Mouse (Mus musculus) MEL (cell line): ENCODE measurements around the gene Usp54.

Experiments
- CTCF ChIP-seq, 3 experiments: IDR thresholded peaks in 2 of 3; conservative IDR thresholded peaks in 1 of 3; 2 replicates each; pipeline ENCODE4 v1.5.1; 2011 to 2012; ENCODE audit warnings: low read length in 3 of 3, low read depth in 2 of 3, mild to moderate bottlenecking in 2 of 3, improper control_type of control experiment in 1 of 3, inconsistent platforms in 1 of 3, mixed read lengths in 1 of 3, moderate library complexity in 1 of 3; ENCODE audit not compliant: control insufficient read depth in 1 of 3, insufficient read depth in 1 of 3, poor library complexity in 1 of 3, severe bottlenecking in 1 of 3
- EP300 ChIP-seq, 2 experiments: IDR thresholded peaks; 2 replicates each; pipeline ENCODE4 v1.6.1; 2011; ENCODE audit warnings: improper control_type of control experiment in 2 of 2, low read length in 2 of 2, low read depth in 1 of 2, mild to moderate bottlenecking in 1 of 2
- JUND ChIP-seq: IDR thresholded peaks from 2 replicates; pipeline ENCODE4 v1.6.1; 2011; ENCODE audit warnings: low read depth, mild to moderate bottlenecking, improper control_type of control experiment, low read length
- KAT2A ChIP-seq: conservative IDR thresholded peaks from 2 replicates; pipeline ENCODE4 v1.6.1; 2012; ENCODE audit warnings: low read depth, low read length, improper control_type of control experiment, inconsistent platforms
- MAFK ChIP-seq: IDR thresholded peaks from 2 replicates; pipeline ENCODE4 v1.6.1; 2011; ENCODE audit warnings: low read depth, mild to moderate bottlenecking, low read length, improper control_type of control experiment, borderline replicate concordance
- MEF2A ChIP-seq: IDR thresholded peaks from 2 replicates; pipeline ENCODE4 v1.6.1; 2014; ENCODE audit warnings: low read depth, mild to moderate bottlenecking, inconsistent platforms, low read length, improper control_type of control experiment; ENCODE audit not compliant: poor library complexity, insufficient replicate concordance, severe bottlenecking; ENCODE audit errors: extremely low read depth
- NELFE ChIP-seq: IDR thresholded peaks from 2 replicates; pipeline ENCODE4 v1.6.1; 2011; ENCODE audit warnings: low read depth, low read length, improper control_type of control experiment
- POLR2A ChIP-seq, 2 experiments: IDR thresholded peaks; 2 replicates each; pipeline ENCODE4 v1.6.1; 2011 to 2012; ENCODE audit warnings: low read length in 2 of 2, mild to moderate bottlenecking in 2 of 2, control low read depth in 1 of 2, improper control_type of control experiment in 1 of 2, low read depth in 1 of 2, moderate library complexity in 1 of 2; ENCODE audit not compliant: control insufficient read depth in 1 of 2, insufficient read depth in 1 of 2, poor library complexity in 1 of 2
- POLR2AphosphoS2 ChIP-seq: IDR thresholded peaks from 2 replicates; pipeline ENCODE4 v1.6.1; 2011; ENCODE audit warnings: low read length, improper control_type of control experiment
- TAL1 ChIP-seq: IDR thresholded peaks from 2 replicates; pipeline ENCODE4 v1.6.1; 2012; ENCODE audit warnings: mild to moderate bottlenecking, inconsistent platforms, low read length, moderate library complexity, mixed read lengths
- TCF12 ChIP-seq: IDR thresholded peaks from 2 replicates; pipeline ENCODE4 v1.6.1; 2014; ENCODE audit warnings: low read depth, mild to moderate bottlenecking, inconsistent platforms, low read length, improper control_type of control experiment, moderate library complexity
- UBTF ChIP-seq: IDR thresholded peaks from 2 replicates; pipeline ENCODE4 v1.6.1; 2012; ENCODE audit warnings: low read depth, mild to moderate bottlenecking, inconsistent platforms, low read length, improper control_type of control experiment, moderate library complexity, borderline replicate concordance; ENCODE audit not compliant: insufficient read depth
- USF1 ChIP-seq: IDR thresholded peaks from 2 replicates; pipeline ENCODE4 v1.6.1; 2014; ENCODE audit warnings: low read depth, mild to moderate bottlenecking, inconsistent platforms, low read length, improper control_type of control experiment, moderate library complexity
- ZMIZ1 ChIP-seq: IDR thresholded peaks from 2 replicates; pipeline ENCODE4 v1.6.1; 2012; ENCODE audit warnings: low read depth, mild to moderate bottlenecking, inconsistent platforms, low read length, improper control_type of control experiment, moderate library complexity

GRCm38 (mm10) chr14:20576179-20576578 is 64.7 kb downstream of the Usp54 start:
- TF ChIP-seq POLR2AphosphoS2 = no peak
- TF ChIP-seq JUND = no peak
- no peak for TF ChIP-seq NELFE
- TF ChIP-seq CTCF (IDR thresholded peaks at IDR 0.05 in 2 of 3, conservative IDR thresholded peaks at IDR 0.05 in 1 of 3; ENCODE audit: control insufficient read depth in 1 of 3, insufficient read depth in 1 of 3, low read depth in 2 of 3, low read length in 3 of 3, poor library complexity in 1 of 3, severe bottlenecking in 1 of 3) = peak; percentile 60 to 99 (median 82)
- TF ChIP-seq TCF12 = no peak
- no peak for TF ChIP-seq POLR2A (IDR thresholded peaks at IDR 0.05; ENCODE audit: control insufficient read depth in 1 of 2, insufficient read depth in 1 of 2, low read depth in 1 of 2, low read length in 2 of 2, poor library complexity in 1 of 2)
- no peak for TF ChIP-seq EP300 (IDR thresholded peaks at IDR 0.05; ENCODE audit: low read depth in 1 of 2, low read length in 2 of 2)
- no peak for TF ChIP-seq MEF2A
- TF ChIP-seq UBTF = no peak
- TF ChIP-seq KAT2A = no peak
- TF ChIP-seq TAL1 = no peak
- no peak for TF ChIP-seq MAFK
- TF ChIP-seq ZMIZ1 = no peak
- TF ChIP-seq USF1 = no peak
